ENCODE assay signal across 22 mouse cellular contexts in genomic region chr3:25606597-25606996, GRCm38 (mm10).
A peak's percentile ranks its signal among the peaks of the same experiment; 100 is the strongest.
DNase-seq lines count a peak whose midpoint lies in the region; ATAC-seq lines count a peak whose summit lies in the region.
"Had no signal": no experiment of that assay in that cellular context is flagged by ENCODE, and none has a peak within 500 bp of the region (broad histone marks: within the 10 kb centered on the region; RNA-seq: fewer than 3 reads in every experiment).

No protein-coding gene starts in this region.

- 0 out of 2 replicates have a peak, but pooled peaks have one; percentile 28 for ATAC-seq in neural tube, embryonic 15.5 days (ENCODE audit: low FRiP score)
- ATAC-seq: CD4-positive, CD25-positive, alpha-beta regulatory T cell, adult 4 months; forebrain, embryonic 15.5 days; inflammation-experienced regulatory T-cells, adult 6 months had no signal

- no peaks in the 10 kb centered on the region; the same call in 1 of the 2 replicates for H3K4me1 ChIP-seq in neural tube, embryonic 15.5 days
- H3K4me1 ChIP-seq: embryonic facial prominence, embryonic 10.5 days; heart, embryonic 10.5 days; hindbrain, embryonic 15.5 days had no signal

- H3K36me3 ChIP-seq in neural tube, embryonic 15.5 days = no peaks in the 10 kb centered on the region
- H3K36me3 ChIP-seq: embryonic facial prominence, embryonic 10.5 days; forebrain, embryonic 15.5 days; G1E; heart, embryonic 10.5 days; hindbrain, embryonic 15.5 days had no signal

- H3K27ac ChIP-seq in neural tube, embryonic 15.5 days (replicated peaks) = 0 out of 2 replicates have a peak overlapping the region, but pooled peaks have one; percentile 45
- H3K27ac ChIP-seq: embryonic facial prominence, embryonic 10.5 days; forebrain, embryonic 15.5 days; heart, embryonic 10.5 days; hindbrain, embryonic 15.5 days had no signal

- H3K4me3 ChIP-seq in neural tube, embryonic 15.5 days (replicated peaks) = no peak overlapping the region
- H3K4me3 ChIP-seq: embryonic facial prominence, embryonic 10.5 days; forebrain, embryonic 15.5 days; heart, embryonic 10.5 days; hindbrain, embryonic 15.5 days had no signal

- H3K9me3 ChIP-seq in neural tube, embryonic 15.5 days (replicated peaks) = no peaks in the 10 kb centered on the region
- H3K9me3 ChIP-seq: embryonic facial prominence, embryonic 10.5 days; forebrain, embryonic 15.5 days; G1E; heart, embryonic 10.5 days; hindbrain, embryonic 15.5 days had no signal

- H3K9ac ChIP-seq in neural tube, embryonic 15.5 days (replicated peaks) = no peak overlapping the region
- H3K9ac ChIP-seq: forebrain, embryonic 15.5 days; hindbrain, embryonic 15.5 days had no signal

- peak; percentile 2 for DNase-seq in embryo, embryonic 11 days
- no peak for DNase-seq in embryo, embryonic 10.5 days (ENCODE audit: low spot score)
- peak; percentile 0 for DNase-seq in kidney, adult 9 months
- DNase-seq in kidney, adult 11 months = no peak
- no peak for DNase-seq in neural tube, embryonic 10.5 days (ENCODE audit: extremely low spot score, low spot score)
- DNase-seq in urinary bladder, postnatal 25 days (ENCODE audit: low spot score) = no peak
- DNase-seq: adrenal gland, postnatal 10 days; B cell, adult 2 months; cerebellum, adult 11-12 months; cerebellum, adult 9-10 months; cerebellum, postnatal 25 days; heart, adult 18-20 months; heart, postnatal 10 days; heart, postnatal 4 days had no signal

- no peaks in the 10 kb centered on the region for H3K27me3 ChIP-seq in neural tube, embryonic 15.5 days (replicated peaks)
- H3K27me3 ChIP-seq: forebrain, embryonic 15.5 days; hindbrain, embryonic 15.5 days had no signal

- no peak overlapping the region for H3K4me2 ChIP-seq in neural tube, embryonic 15.5 days
- H3K4me2 ChIP-seq: forebrain, embryonic 15.5 days; hindbrain, embryonic 15.5 days had no signal

- WGBS in neural tube, embryonic 15.5 days = 16% methylated on average over 1 of the region's 1 CpGs

Comparison
In these comparisons a context has a peak if more than half of its experiments do, and no peak if none do; other contexts are left out.
1. DNase-seq: peak in embryo, embryonic 11 days (single experiment) and kidney, adult 9 months (single experiment); none in embryo, embryonic 10.5 days (single experiment), kidney, adult 11 months (single experiment), neural tube, embryonic 10.5 days (single experiment) and urinary bladder, postnatal 25 days (single experiment).